Mouse (Mus musculus) embryonic fibroblast, embryonic 13.5 days (primary cell): Measurements from ENCODE around the gene Noxo1.

Source experiments
- CTCF ChIP-seq: IDR thresholded peaks from 2 replicates; pipeline ENCODE4 v1.5.1; 2011; ENCODE audit warnings: mild to moderate bottlenecking, control low read depth, low read length, moderate library complexity, borderline replicate concordance; ENCODE audit not compliant: insufficient read depth
- POLR2A ChIP-seq: IDR thresholded peaks from 2 replicates; pipeline ENCODE4 v1.6.1; 2011; ENCODE audit warnings: low read depth, mild to moderate bottlenecking, control low read depth, low read length, moderate library complexity

- TF ChIP-seq CTCF (no peak), POLR2A (no peak)
Measured at GRCm38 (mm10) chr17:24744381-24744780, 48.3 kb downstream of the Noxo1 start.
